Mouse (Mus musculus) heart, adult 2 months (tissue): ENCODE data around the gene Gpr183.

ENCODE experiments used
- CTCF ChIP-seq: fragments of 200-600 bp; IDR thresholded peaks from 2 replicates; pipeline ENCODE4 v1.8.1; 2022; ENCODE audit warnings: antibody characterized with exemption, mild to moderate bottlenecking, moderate library complexity
- EP300 ChIP-seq: fragments of 200-500 bp; IDR thresholded peaks from 2 replicates; pipeline ENCODE4 v1.6.1; 2011; ENCODE audit warnings: low read depth, low read length, control low read depth; ENCODE audit not compliant: insufficient read depth
- POLR2A ChIP-seq: fragments of 200-500 bp; IDR thresholded peaks from 2 replicates; pipeline ENCODE4 v1.6.1; 2011; ENCODE audit warnings: mild to moderate bottlenecking, low read depth, low read length, control low read depth; ENCODE audit not compliant: insufficient read depth

DNA sequence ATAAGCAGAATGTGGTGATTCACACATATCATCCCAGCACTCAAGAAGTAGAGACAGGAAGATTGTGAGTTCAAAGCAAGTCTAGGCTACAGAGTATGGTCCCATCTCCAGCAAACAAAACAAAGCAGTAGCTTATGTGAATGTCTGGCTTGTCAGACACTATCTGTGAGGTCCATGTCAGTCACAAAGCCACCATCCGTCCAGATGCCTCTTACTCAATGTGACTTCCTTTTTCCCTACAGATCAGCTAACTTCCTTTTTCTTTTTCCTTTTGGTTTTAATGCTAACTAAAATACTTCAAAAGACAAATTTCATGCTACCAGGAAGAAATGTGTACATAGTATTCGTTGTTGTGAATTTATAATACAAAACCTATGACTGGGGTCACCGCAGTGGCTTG, 20.5 kb upstream of the Gpr183 start:
- TF ChIP-seq EP300 = no peak
- no peak for TF ChIP-seq POLR2A
- no peak for TF ChIP-seq CTCF
